Mouse (Mus musculus) CD4-positive, CD25-positive, alpha-beta regulatory T cell, adult 2 months (primary cell): ENCODE results near the gene Lcp1.

Source experiments
- DNase-seq: peaks from one replicate; pipeline ENCODE4 v3.0.0-alpha.2; 2012; ENCODE audit warnings: low read depth, low spot score

Gene Lcp1

GRCm38 (mm10) chr14:75279716-75280115 lies 148.8 kb downstream of the Lcp1 start:
- DNase-seq = no peak

GRCm38 (mm10) chr14:75280406-75280805 lies 149.5 kb downstream of the Lcp1 start:
- no peak for DNase-seq
